Mouse (Mus musculus): ENCODE data around the gene Olfr891.
"Not testable (repeated sequence)": the region's sequence is repeated elsewhere in the genome, so short reads cannot be mapped to it uniquely, and the experiment has no call there.

The Olfr891 gene

DNA sequence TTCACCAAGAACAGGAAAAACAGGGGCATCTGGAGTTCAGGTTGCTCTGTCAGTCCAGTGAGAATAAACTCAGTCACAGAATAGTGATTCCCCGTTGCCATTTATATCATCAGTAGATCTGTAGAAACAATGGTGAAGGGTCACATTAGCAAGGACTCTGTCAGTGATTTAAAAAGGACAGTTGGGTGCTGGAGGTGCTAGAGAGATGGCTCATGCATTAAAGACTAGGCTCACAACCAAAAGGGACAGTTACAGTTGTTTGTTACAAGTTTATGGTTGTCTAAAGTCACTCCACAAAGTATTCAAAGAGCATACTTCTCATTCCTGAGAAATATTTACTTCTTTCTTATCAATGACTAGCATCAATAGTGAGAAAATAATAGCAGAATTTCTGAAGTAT, at the start of gene Olfr891:
Gene Olfr891 (minus strand): TSS at position 101 of the 400 bp plus-strand sequence.
- no peak for DNase-seq (ENCODE audit: low spot score in 2 of 2)

DNA sequence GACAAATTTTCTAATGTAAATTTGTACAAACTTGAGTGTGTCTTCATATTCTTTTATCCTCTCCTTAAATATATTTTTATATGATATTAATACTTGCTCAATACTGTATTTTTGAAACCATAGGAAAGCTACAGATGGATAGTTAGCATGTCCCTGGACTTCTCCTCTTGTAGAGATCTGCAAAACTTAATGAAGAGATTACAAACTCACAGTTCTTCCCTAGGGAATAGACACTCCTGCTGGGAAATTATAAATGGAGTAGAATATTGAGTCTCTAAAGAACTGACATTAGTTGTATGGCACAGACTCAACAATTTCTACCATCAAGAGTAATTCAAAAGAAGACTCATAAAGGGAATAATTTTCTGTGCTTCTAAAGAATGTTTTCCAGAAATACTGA, 37.1 kb upstream of the Olfr891 start, which contains the start of gene Olfr894:
Gene Olfr894 (plus strand): TSS at position 301 of the 400 bp plus-strand sequence.
- DNase-seq (ENCODE audit: low spot score in 2 of 2) = no peak

GRCm38 (mm10) chr9:38208065-38208464, 27.4 kb upstream of the Olfr891 start, which contains the start of gene Olfr893:
Olfr893 (plus strand) TSS chr9:38208365.
- no peak for DNase-seq (ENCODE audit: low spot score in 2 of 2)

GRCm38 (mm10) chr9:38168341-38168740, 12.3 kb downstream of the Olfr891 start:
- not testable (repeated sequence) for DNase-seq (ENCODE audit: low spot score in 2 of 2)

DNA sequence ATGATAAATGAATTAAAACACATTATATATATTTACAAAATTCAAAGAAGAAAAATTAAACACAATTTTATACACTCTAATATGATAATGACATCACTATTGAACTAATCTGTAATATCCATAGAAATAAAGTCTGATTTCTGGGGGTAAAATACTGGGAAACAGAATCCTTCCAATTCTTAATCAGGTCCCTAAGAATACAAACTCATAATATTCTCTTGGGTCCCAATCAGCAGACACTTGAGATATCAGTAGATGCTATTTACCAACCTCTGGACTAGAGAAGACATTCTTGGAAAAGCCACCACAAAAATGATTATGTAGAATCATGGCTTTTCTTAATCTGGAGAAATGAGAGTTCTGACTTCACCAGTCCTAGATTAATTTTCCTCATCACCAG, 38.4 kb downstream of the Olfr891 start, which contains the start of gene Olfr890:
Gene Olfr890 (plus strand): TSS at position 301 of the 400 bp plus-strand sequence.
- DNase-seq (ENCODE audit: low spot score in 2 of 2) = no peak

Data from right cerebral cortex, adult 2 months (tissue).